Mouse (Mus musculus): ENCODE results near the gene Matn4.

DNA sequence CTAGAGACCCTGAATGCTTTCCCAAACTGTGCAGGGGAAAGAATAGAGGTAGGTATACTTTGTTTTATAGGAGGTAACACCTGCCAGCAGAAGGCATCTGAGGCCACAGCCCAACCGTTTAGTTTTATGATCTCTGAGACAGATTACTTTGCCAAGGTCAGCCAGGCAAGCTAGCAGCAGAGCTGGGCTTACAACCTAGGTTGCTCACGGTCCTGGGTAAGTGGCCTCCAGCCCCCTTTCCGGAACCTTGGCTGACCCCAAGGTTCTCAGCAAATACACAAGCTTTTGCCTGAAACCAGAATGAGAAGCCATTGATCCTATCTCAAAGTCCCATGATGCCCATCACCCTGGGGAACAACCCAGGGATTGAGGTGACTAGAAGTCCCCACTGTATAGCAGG lies 29.7 kb upstream of the Matn4 start:
- TF ChIP-seq GATA1 (IDR thresholded peaks at IDR 0.05; ENCODE audit: low read length) (no peak), TAL1 (IDR thresholded peaks at IDR 0.05; ENCODE audit: low read length) (no peak)

Data from erythroblast, embryonic 14.5 days (primary cell).